Mouse (Mus musculus) forebrain, embryonic 14.5 days (tissue): ENCODE data around the gene Klf7. TPM values are rescaled to one million over a fixed set of nuclear protein-coding genes. Genes with fewer than 3 reads are reported as not detected.

Experiments
- ATAC-seq: fragments of 200-750 bp; cut with Nextera tagmentation; 2 replicates; pipeline ENCODE4 v1.8.0; 2017; ENCODE audit warnings: mild to moderate bottlenecking, moderate library complexity
- DNase-seq: peaks from one replicate; pipeline ENCODE4 v3.0.0-alpha.2; 2015; ENCODE audit warnings: low spot score
- H3K27ac ChIP-seq: fragments of 300-500 bp; sonication (generic); 2 replicates; pipeline ENCODE4 v1.5.1; 2014; ENCODE audit warnings: low read depth, mild to moderate bottlenecking, control low read depth, low read length, moderate library complexity
- H3K27me3 ChIP-seq: fragments of 300-500 bp; sonication (generic); replicated peaks from 2 replicates; pipeline ENCODE4 v1.6.1; 2014; ENCODE audit warnings: low read length, control low read depth, mixed read lengths; ENCODE audit not compliant: control insufficient read depth, insufficient read depth
- H3K36me3 ChIP-seq: fragments of 300-500 bp; sonication (generic); 2 replicates; pipeline ENCODE4 v1.6.1; 2014; ENCODE audit warnings: low read length, control low read depth; ENCODE audit not compliant: control insufficient read depth, insufficient read depth
- H3K4me1 ChIP-seq: fragments of 300-500 bp; sonication (generic); 2 replicates; pipeline ENCODE4 v1.6.1; 2014; ENCODE audit warnings: antibody characterized with exemption, low read length, control low read depth; ENCODE audit not compliant: control insufficient read depth, insufficient read depth
- H3K4me2 ChIP-seq: fragments of 300-500 bp; sonication (generic); 2 replicates; pipeline ENCODE4 v1.6.1; 2014; ENCODE audit warnings: mild to moderate bottlenecking, control low read depth, low read length
- H3K4me3 ChIP-seq: fragments of 300-500 bp; sonication (generic); 2 replicates; pipeline ENCODE4 v1.5.1; 2014; ENCODE audit warnings: low read depth, low read length, control low read depth
- H3K9ac ChIP-seq: fragments of 300-500 bp; sonication (generic); 2 replicates; pipeline ENCODE4 v1.6.1; 2014; ENCODE audit warnings: mild to moderate bottlenecking, low read length, control low read depth, moderate library complexity
- H3K9me3 ChIP-seq: fragments of 300-500 bp; sonication (generic); replicated peaks from 2 replicates; pipeline ENCODE4 v1.6.1; 2016; ENCODE audit warnings: low read length, control low read depth, mixed read lengths; ENCODE audit not compliant: control insufficient read depth
- WGBS: fragments of 180-500 bp; shearing (Covaris S2); extraction: QIAGEN DNeasy Blood & Tissue Kit; methylation state at CpG from one replicate; pipeline ENCODE4 v1.1.7; 2014; 5-methylcytosine and 5-hydroxymethylcytosine counted together
- polyA plus RNA-seq: library from polyadenylated mRNA; unstranded; fragments of >200 nt; fragmentation: Nextera tagmentation; extraction: Ambion mirVana; gene quantifications from 2 replicates; pipeline ENCODE4 v1.2.1, GENCODE M21; 2014

Klf7 gene
- polyA plus RNA-seq, 1 experiment from 2014 or later = 63.1 TPM

DNA sequence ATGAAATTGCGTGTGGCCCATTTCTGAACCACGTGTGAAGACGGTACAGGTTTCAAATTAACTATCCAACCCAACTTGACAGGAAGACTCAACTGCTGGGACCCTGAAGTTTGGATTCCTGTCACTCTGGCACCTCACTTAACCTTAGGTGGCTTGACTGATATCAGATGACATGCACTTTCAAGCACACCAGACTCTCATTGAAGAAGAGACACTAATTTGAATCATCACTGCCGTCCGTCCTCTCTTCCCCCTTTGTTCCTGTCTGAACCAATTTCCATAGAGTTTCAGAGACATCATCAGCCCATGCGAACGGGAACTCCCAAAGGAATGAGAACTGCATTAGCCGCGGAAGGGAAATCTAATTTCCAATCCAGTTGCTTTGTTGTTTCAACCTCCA is 30.5 kb downstream of the Klf7 start:
- H3K4me1 ChIP-seq = peaks cover 29% of the 10 kb centered on the region
- H3K36me3 ChIP-seq = 0 out of 2 replicates have a peak, but pooled peaks cover 3% of the 10 kb centered on the region
- WGBS = 83% methylated on average over 9 of the region's 9 CpGs
- H3K27ac ChIP-seq = no peak overlapping the region
- no peaks in the 10 kb centered on the region for H3K9me3 ChIP-seq
- H3K9ac ChIP-seq = no peak overlapping the region
- ATAC-seq (no peak), DNase-seq (no peak)
- H3K4me3 ChIP-seq = no peak overlapping the region
- no peaks in the 10 kb centered on the region for H3K27me3 ChIP-seq
- H3K4me2 ChIP-seq = no peak overlapping the region

- WGBS = 81% methylated on average over 5 of the region's 5 CpGs
- Histone ChIP-seq H3K27me3 (no peaks in the 10 kb centered on the region), H3K27ac (no peak overlapping the region), H3K4me2 (no peak overlapping the region), H3K9ac (no peak overlapping the region), H3K36me3 (0 out of 2 replicates have a peak, but pooled peaks cover 3% of the 10 kb centered on the region), H3K9me3 (no peaks in the 10 kb centered on the region), H3K4me3 (no peak overlapping the region), H3K4me1 (peaks cover 32% of the 10 kb centered on the region)
- DNase-seq (no peak), ATAC-seq (no peak)
These were observed 31.5 kb downstream of the Klf7 start for GRCm38 (mm10) chr1:64090566-64090965.

DNA sequence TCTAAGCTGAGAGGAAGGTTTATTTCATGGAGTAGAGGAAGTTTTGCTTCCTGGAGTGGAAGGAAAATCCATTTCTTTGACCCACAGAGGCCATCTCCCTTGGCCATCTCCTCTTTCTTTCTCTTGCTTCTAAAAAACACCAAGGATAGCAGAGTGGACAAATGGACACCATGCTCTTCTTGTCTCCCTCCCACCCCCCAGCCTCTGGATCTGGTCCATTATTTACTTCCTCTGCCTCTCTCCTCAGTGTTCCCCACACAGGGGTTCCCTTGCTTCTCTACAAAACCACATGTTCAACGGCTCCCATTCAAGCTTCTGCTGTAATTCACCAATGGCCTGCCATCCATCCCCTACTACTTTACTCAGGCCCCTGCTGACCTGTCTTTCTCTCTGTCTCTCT is 32.4 kb downstream of the Klf7 start:
- Histone ChIP-seq H3K4me2 (no peak overlapping the region), H3K27ac (no peak overlapping the region), H3K27me3 (no peaks in the 10 kb centered on the region), H3K9ac (no peak overlapping the region), H3K4me1 (peaks cover 32% of the 10 kb centered on the region), H3K36me3 (0 out of 2 replicates have a peak, but pooled peaks cover 3% of the 10 kb centered on the region), H3K4me3 (no peak overlapping the region), H3K9me3 (no peaks in the 10 kb centered on the region)
- DNase-seq (no peak), ATAC-seq (no peak)
- 100% methylated on average over 1 of the region's 1 CpGs for WGBS

DNA sequence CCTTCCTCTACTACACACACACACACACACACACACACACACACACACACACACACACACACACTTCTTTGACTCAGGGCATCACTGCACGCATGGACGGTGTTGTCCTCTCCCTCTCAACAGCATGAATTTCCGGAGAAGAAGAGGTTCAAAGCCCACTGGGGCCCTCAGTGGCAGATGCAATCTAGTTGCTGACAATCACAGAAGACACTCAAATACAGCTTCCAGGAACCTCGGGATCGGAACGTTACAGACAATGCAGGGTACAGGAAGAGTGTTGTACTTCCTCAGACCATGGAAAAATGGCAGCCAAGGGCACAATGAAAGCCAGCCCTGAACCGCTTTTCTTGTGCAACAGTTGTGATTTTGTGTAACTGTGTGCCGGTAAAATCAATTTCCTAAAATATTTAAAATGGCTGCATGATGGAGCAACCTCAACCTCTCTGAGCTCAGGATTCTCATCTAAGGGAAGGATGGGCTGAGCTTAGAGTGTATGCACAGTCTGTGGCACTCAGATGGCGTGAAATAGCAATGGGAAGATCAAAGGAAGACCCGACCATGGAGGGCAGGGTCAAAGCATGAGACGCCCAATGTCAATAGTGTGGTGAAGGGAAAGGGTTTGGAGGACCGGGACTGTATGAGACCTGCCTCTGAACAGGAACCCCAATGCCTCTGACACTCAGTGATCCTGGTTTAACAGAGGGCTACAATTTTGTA is 33.3 kb downstream of the Klf7 start:
- no peaks in the 10 kb centered on the region for H3K9me3 ChIP-seq
- peaks cover 32% of the 10 kb centered on the region for H3K4me1 ChIP-seq
- no peak overlapping the region for H3K4me3 ChIP-seq
- ATAC-seq = no peak; the same call in 1 of the 2 replicates
- H3K27me3 ChIP-seq = no peaks in the 10 kb centered on the region
- peak overlapping the region; percentile 57 for H3K27ac ChIP-seq
- DNase-seq = no peak
- no peak overlapping the region for H3K9ac ChIP-seq
- H3K36me3 ChIP-seq = 0 out of 2 replicates have a peak, but pooled peaks cover under 1% of the 10 kb centered on the region
- peak overlapping the region; percentile 32 for H3K4me2 ChIP-seq
- 75% methylated on average over 12 of the region's 12 CpGs for whole genome bisulfite sequencing

GRCm38 (mm10) chr1:64087657-64088603 is 34.2 kb downstream of the Klf7 start:
- H3K4me2 ChIP-seq = peak overlapping the region; percentile 32
- H3K9ac ChIP-seq = peak overlapping the region; percentile 25; the same call in 1 of the 2 replicates
- H3K36me3 ChIP-seq = no peaks in the 10 kb centered on the region
- WGBS = 11% methylated on average over 17 of the region's 17 CpGs
- DNase-seq (peak; percentile 90), ATAC-seq (peak; percentile 92)
- H3K4me1 ChIP-seq = peaks cover 32% of the 10 kb centered on the region
- no peaks in the 10 kb centered on the region for H3K9me3 ChIP-seq
- no peak overlapping the region for H3K4me3 ChIP-seq
- H3K27ac ChIP-seq = peak overlapping the region; percentile 57
- H3K27me3 ChIP-seq = no peaks in the 10 kb centered on the region

GRCm38 (mm10) chr1:64085875-64086274 is 36.2 kb downstream of the Klf7 start:
- Histone ChIP-seq H3K4me2 (no peak overlapping the region), H3K9ac (no peak overlapping the region), H3K27ac (no peak overlapping the region), H3K36me3 (no peaks in the 10 kb centered on the region), H3K4me1 (peaks cover 36% of the 10 kb centered on the region), H3K9me3 (no peaks in the 10 kb centered on the region), H3K27me3 (no peaks in the 10 kb centered on the region), H3K4me3 (no peak overlapping the region)
- 93% methylated on average over 4 of the region's 4 CpGs for WGBS
- DNase-seq (no peak), ATAC-seq (no peak)

- Histone ChIP-seq H3K36me3 (no peaks in the 10 kb centered on the region), H3K4me3 (no peak overlapping the region), H3K9me3 (no peaks in the 10 kb centered on the region), H3K27me3 (no peaks in the 10 kb centered on the region), H3K27ac (no peak overlapping the region), H3K4me1 (peaks cover 32% of the 10 kb centered on the region), H3K9ac (no peak overlapping the region), H3K4me2 (no peak overlapping the region)
- 90% methylated on average over 4 of the region's 4 CpGs for WGBS
- ATAC-seq (no peak), DNase-seq (no peak)
These were observed 36.7 kb downstream of the Klf7 start for GRCm38 (mm10) chr1:64085361-64085760.

GRCm38 (mm10) chr1:64084706-64085105 is 37.4 kb downstream of the Klf7 start:
- H3K9me3 ChIP-seq = no peaks in the 10 kb centered on the region
- ATAC-seq (no peak), DNase-seq (no peak)
- peaks cover 28% of the 10 kb centered on the region for H3K4me1 ChIP-seq
- no peak overlapping the region for H3K27ac ChIP-seq
- H3K36me3 ChIP-seq = no peaks in the 10 kb centered on the region
- no peaks in the 10 kb centered on the region for H3K27me3 ChIP-seq
- no peak overlapping the region for H3K4me3 ChIP-seq
- no peak overlapping the region for H3K9ac ChIP-seq
- H3K4me2 ChIP-seq = no peak overlapping the region
- 89% methylated on average over 3 of the region's 3 CpGs for WGBS
